Mouse (Mus musculus): ENCODE data around the gene Igsf3. TPM values are rescaled to one million over a fixed set of nuclear protein-coding genes. Genes with fewer than 3 reads are reported as not detected.

The Igsf3 gene
- polyA plus RNA-seq, 1 experiment from 2014 or later: 28.1 TPM

GRCm38 (mm10) chr3:101362391-101362790 lies 14.5 kb upstream of the Igsf3 start:
- 94% methylated on average over 4 of the region's 4 CpGs for whole genome bisulfite sequencing
- no peaks in the 10 kb centered on the region for H3K9me3 ChIP-seq (ENCODE audit: control insufficient read depth, low read length)
- peaks cover 3 to 5% of the 10 kb centered on the region in 2 experiments for H3K4me1 ChIP-seq (ENCODE audit: control insufficient read depth in 2 of 2, insufficient read depth in 2 of 2, low read length in 2 of 2)
- H3K4me2 ChIP-seq (ENCODE audit: low read length): no peak overlapping the region
- H3K9ac ChIP-seq (ENCODE audit: low read length): no peak overlapping the region
- no peaks in the 10 kb centered on the region for H3K36me3 ChIP-seq (ENCODE audit: control insufficient read depth, insufficient read depth, low read length)
- no peak overlapping the region for H3K27ac ChIP-seq (replicated peaks in 1 of 2; ENCODE audit: control insufficient read depth in 1 of 2, insufficient read depth in 1 of 2, low read depth in 2 of 2, low read length in 2 of 2)
- ATAC-seq (ENCODE audit: insufficient number of reproducible peaks, insufficient read depth, low FRiP score, low read depth): no peak
- H3K27me3 ChIP-seq (ENCODE audit: control insufficient read depth, insufficient read depth, low read length): no peaks in the 10 kb centered on the region
- no peak overlapping the region for H3K4me3 ChIP-seq (ENCODE audit: control insufficient read depth in 1 of 2, insufficient read depth in 1 of 2, low read depth in 1 of 2, low read length in 2 of 2)

- no peak overlapping the region for H3K4me3 ChIP-seq (ENCODE audit: control insufficient read depth in 1 of 2, insufficient read depth in 1 of 2, low read depth in 1 of 2, low read length in 2 of 2)
These were observed 13.3 kb upstream of the Igsf3 start for GRCm38 (mm10) chr3:101363574-101363973.

GRCm38 (mm10) chr3:101365081-101365612 lies 11.7 kb upstream of the Igsf3 start:
- Histone ChIP-seq H3K27me3 (ENCODE audit: control insufficient read depth, insufficient read depth, low read length) (no peaks in the 10 kb centered on the region), H3K4me1 (ENCODE audit: control insufficient read depth in 2 of 2, insufficient read depth in 2 of 2, low read length in 2 of 2) (peaks cover 6 to 16% of the 10 kb centered on the region in 2 experiments), H3K9ac (ENCODE audit: low read length) (no peak overlapping the region), H3K4me3 (ENCODE audit: control insufficient read depth in 1 of 2, insufficient read depth in 1 of 2, low read depth in 1 of 2, low read length in 2 of 2) (no peak overlapping the region), H3K36me3 (ENCODE audit: control insufficient read depth, insufficient read depth, low read length) (no peaks in the 10 kb centered on the region), H3K27ac (replicated peaks in 1 of 2; ENCODE audit: control insufficient read depth in 1 of 2, insufficient read depth in 1 of 2, low read depth in 2 of 2, low read length in 2 of 2) (no peak overlapping the region), H3K9me3 (ENCODE audit: control insufficient read depth, low read length) (no peaks in the 10 kb centered on the region), H3K4me2 (ENCODE audit: low read length) (no peak overlapping the region)
- 59% methylated on average over 6 of the region's 6 CpGs for WGBS
- no peak for ATAC-seq (ENCODE audit: insufficient number of reproducible peaks, insufficient read depth, low FRiP score, low read depth)

More at GRCm38 (mm10) chr3:101363574-101363973, 13.3 kb upstream of the Igsf3 start:
- Histone ChIP-seq H3K9ac (ENCODE audit: low read length) (no peak overlapping the region), H3K4me2 (ENCODE audit: low read length) (no peak overlapping the region), H3K27ac (replicated peaks in 1 of 2; ENCODE audit: control insufficient read depth in 1 of 2, insufficient read depth in 1 of 2, low read depth in 2 of 2, low read length in 2 of 2) (no peak overlapping the region), H3K27me3 (ENCODE audit: control insufficient read depth, insufficient read depth, low read length) (no peaks in the 10 kb centered on the region), H3K36me3 (ENCODE audit: control insufficient read depth, insufficient read depth, low read length) (no peaks in the 10 kb centered on the region), H3K4me1 (ENCODE audit: control insufficient read depth in 2 of 2, insufficient read depth in 2 of 2, low read length in 2 of 2) (peaks cover 3 to 5% of the 10 kb centered on the region in 2 experiments), H3K9me3 (ENCODE audit: control insufficient read depth, low read length) (no peaks in the 10 kb centered on the region)
- WGBS: 65% methylated on average over 7 of the region's 7 CpGs
- ATAC-seq (ENCODE audit: insufficient number of reproducible peaks, insufficient read depth, low FRiP score, low read depth): no peak

- Histone ChIP-seq H3K4me2 (ENCODE audit: low read length) (no peak overlapping the region), H3K27ac (replicated peaks in 1 of 2; ENCODE audit: control insufficient read depth in 1 of 2, insufficient read depth in 1 of 2, low read depth in 2 of 2, low read length in 2 of 2) (no peak overlapping the region), H3K4me1 (ENCODE audit: control insufficient read depth in 2 of 2, insufficient read depth in 2 of 2, low read length in 2 of 2) (peaks cover 6 to 16% of the 10 kb centered on the region in 2 experiments), H3K36me3 (ENCODE audit: control insufficient read depth, insufficient read depth, low read length) (no peaks in the 10 kb centered on the region), H3K9me3 (ENCODE audit: control insufficient read depth, low read length) (no peaks in the 10 kb centered on the region), H3K9ac (ENCODE audit: low read length) (no peak overlapping the region), H3K27me3 (ENCODE audit: control insufficient read depth, insufficient read depth, low read length) (no peaks in the 10 kb centered on the region), H3K4me3 (ENCODE audit: control insufficient read depth in 1 of 2, insufficient read depth in 1 of 2, low read depth in 1 of 2, low read length in 2 of 2) (no peak overlapping the region)
- ATAC-seq (ENCODE audit: insufficient number of reproducible peaks, insufficient read depth, low FRiP score, low read depth): no peak
- 73% methylated on average over 9 of the region's 9 CpGs for WGBS
These were observed 11.0 kb upstream of the Igsf3 start for GRCm38 (mm10) chr3:101365911-101366310.

GRCm38 (mm10) chr3:101367372-101367771 lies 9.5 kb upstream of the Igsf3 start:
- Histone ChIP-seq H3K27ac (replicated peaks in 1 of 2; ENCODE audit: control insufficient read depth in 1 of 2, insufficient read depth in 1 of 2, low read depth in 2 of 2, low read length in 2 of 2) (no peak overlapping the region), H3K4me1 (ENCODE audit: control insufficient read depth in 2 of 2, insufficient read depth in 2 of 2, low read length in 2 of 2) (peaks cover 6 to 16% of the 10 kb centered on the region in 2 experiments), H3K9ac (ENCODE audit: low read length) (no peak overlapping the region), H3K4me2 (ENCODE audit: low read length) (no peak overlapping the region), H3K9me3 (ENCODE audit: control insufficient read depth, low read length) (no peaks in the 10 kb centered on the region), H3K36me3 (ENCODE audit: control insufficient read depth, insufficient read depth, low read length) (no peaks in the 10 kb centered on the region), H3K4me3 (ENCODE audit: control insufficient read depth in 1 of 2, insufficient read depth in 1 of 2, low read depth in 1 of 2, low read length in 2 of 2) (no peak overlapping the region), H3K27me3 (ENCODE audit: control insufficient read depth, insufficient read depth, low read length) (no peaks in the 10 kb centered on the region)
- no peak for ATAC-seq (ENCODE audit: insufficient number of reproducible peaks, insufficient read depth, low FRiP score, low read depth)
- 21% methylated on average over 11 of the region's 11 CpGs for WGBS

GRCm38 (mm10) chr3:101369301-101369881 lies 7.5 kb upstream of the Igsf3 start:
- WGBS: 27% methylated on average over 10 of the region's 10 CpGs
- H3K27ac ChIP-seq (replicated peaks in 1 of 2; ENCODE audit: control insufficient read depth in 1 of 2, insufficient read depth in 1 of 2, low read depth in 2 of 2, low read length in 2 of 2): no peak overlapping the region
- H3K4me3 ChIP-seq (ENCODE audit: control insufficient read depth in 1 of 2, insufficient read depth in 1 of 2, low read depth in 1 of 2, low read length in 2 of 2): no peak overlapping the region
- H3K4me1 ChIP-seq (ENCODE audit: control insufficient read depth in 2 of 2, insufficient read depth in 2 of 2, low read length in 2 of 2): peaks cover 3 to 13% of the 10 kb centered on the region in 2 experiments; a peak in 3 of 4 replicates
- H3K9ac ChIP-seq (ENCODE audit: low read length): 0 out of 2 replicates have a peak overlapping the region, but pooled peaks have one; percentile 0
- no peaks in the 10 kb centered on the region for H3K9me3 ChIP-seq (ENCODE audit: control insufficient read depth, low read length)
- no peaks in the 10 kb centered on the region for H3K27me3 ChIP-seq (ENCODE audit: control insufficient read depth, insufficient read depth, low read length)
- ATAC-seq (ENCODE audit: insufficient number of reproducible peaks, insufficient read depth, low FRiP score, low read depth): peak; percentile 47; the same call in 1 of the 2 replicates
- H3K36me3 ChIP-seq (ENCODE audit: control insufficient read depth, insufficient read depth, low read length): no peaks in the 10 kb centered on the region
- H3K4me2 ChIP-seq (ENCODE audit: low read length): peak overlapping the region; percentile 34

GRCm38 (mm10) chr3:101372345-101372980 lies 4.4 kb upstream of the Igsf3 start:
- Histone ChIP-seq H3K4me2 (ENCODE audit: low read length) (peak overlapping the region; percentile 38), H3K27ac (replicated peaks in 1 of 2; ENCODE audit: control insufficient read depth in 1 of 2, insufficient read depth in 1 of 2, low read depth in 2 of 2, low read length in 2 of 2) (no peak overlapping the region), H3K9ac (ENCODE audit: low read length) (no peak overlapping the region), H3K4me3 (ENCODE audit: control insufficient read depth in 1 of 2, insufficient read depth in 1 of 2, low read depth in 1 of 2, low read length in 2 of 2) (no peak overlapping the region), H3K9me3 (ENCODE audit: control insufficient read depth, low read length) (no peaks in the 10 kb centered on the region), H3K36me3 (ENCODE audit: control insufficient read depth, insufficient read depth, low read length) (no peaks in the 10 kb centered on the region), H3K27me3 (ENCODE audit: control insufficient read depth, insufficient read depth, low read length) (no peaks in the 10 kb centered on the region), H3K4me1 (ENCODE audit: control insufficient read depth in 2 of 2, insufficient read depth in 2 of 2, low read length in 2 of 2) (peaks cover 3 to 10% of the 10 kb centered on the region in 2 experiments; a peak in 2 of 4 replicates)
- WGBS: 36% methylated on average over 13 of the region's 13 CpGs
- no peak for ATAC-seq (ENCODE audit: insufficient number of reproducible peaks, insufficient read depth, low FRiP score, low read depth)
